Mouse (Mus musculus) myocyte (in vitro differentiated cells): ENCODE measurements around the gene Crygd. TPM values are rescaled to one million over a fixed set of nuclear protein-coding genes. Genes with fewer than 3 reads are reported as not detected.

Source experiments
- H3K27me3 ChIP-seq: one replicate; pipeline ENCODE4 v1.6.1; 2011; ENCODE audit not compliant: control insufficient read depth, insufficient read depth, insufficient read length
- H3K36me3 ChIP-seq: one replicate; pipeline ENCODE4 v1.6.1; 2011; ENCODE audit not compliant: control insufficient read depth, insufficient read depth
- H3K4me2 ChIP-seq: one replicate; pipeline ENCODE4 v1.6.1; 2011; ENCODE audit warnings: low read depth, control low read depth
- H3K4me3 ChIP-seq: one replicate; pipeline ENCODE4 v1.5.1; 2011; ENCODE audit warnings: mild to moderate bottlenecking, control low read depth, moderate library complexity
- H3K79me2 ChIP-seq: one replicate; pipeline ENCODE4 v1.6.1; 2011; ENCODE audit not compliant: control insufficient read depth, insufficient read depth
- H3ac ChIP-seq: one replicate; pipeline ENCODE4 v1.6.1; 2011; ENCODE audit not compliant: control insufficient read depth, insufficient read length
- CEBPB ChIP-seq: IDR thresholded peaks from 2 replicates; pipeline ENCODE4 v1.6.1; 2011; ENCODE audit warnings: mild to moderate bottlenecking, moderate library complexity; ENCODE audit not compliant: poor library complexity, insufficient read depth, severe bottlenecking
- E2F4 ChIP-seq: IDR thresholded peaks from one replicate; pipeline ENCODE4 v1.6.1; 2011; ENCODE audit warnings: mild to moderate bottlenecking, control low read depth, moderate library complexity; ENCODE audit not compliant: insufficient read depth
- MAX ChIP-seq: IDR thresholded peaks from one replicate; pipeline ENCODE4 v1.6.1; 2011; ENCODE audit warnings: low read depth, mild to moderate bottlenecking, control low read depth
- MYOD1 ChIP-seq, 3 experiments: IDR thresholded peaks; one replicate each; pipeline ENCODE4 v1.6.1; 2011; ENCODE audit warnings: control low read depth in 2 of 3, low read depth in 2 of 3, mild to moderate bottlenecking in 2 of 3, moderate library complexity in 1 of 3; ENCODE audit not compliant: insufficient read length in 2 of 3, control insufficient read depth in 1 of 3
- MYOG ChIP-seq, 3 experiments: IDR thresholded peaks; one replicate each; pipeline ENCODE4 v1.6.1; 2011; ENCODE audit warnings: control low read depth in 2 of 3, low read depth in 2 of 3, mild to moderate bottlenecking in 2 of 3; ENCODE audit not compliant: insufficient read length in 2 of 3, control insufficient read depth in 1 of 3, insufficient read depth in 1 of 3
- POLR2A ChIP-seq: IDR thresholded peaks from one replicate; pipeline ENCODE4 v1.6.1; 2011; ENCODE audit warnings: low read depth, mild to moderate bottlenecking, control low read depth, moderate library complexity; ENCODE audit not compliant: insufficient read length
- POLR2AphosphoS2 ChIP-seq: IDR thresholded peaks from one replicate; pipeline ENCODE4 v1.6.1; 2011; ENCODE audit warnings: low read depth, control low read depth; ENCODE audit not compliant: insufficient read length
- REST ChIP-seq: IDR thresholded peaks from one replicate; pipeline ENCODE4 v1.6.1; 2011; ENCODE audit warnings: mild to moderate bottlenecking, control low read depth, moderate library complexity; ENCODE audit not compliant: insufficient read depth, insufficient read length
- SRF ChIP-seq: IDR thresholded peaks from one replicate; pipeline ENCODE4 v1.6.1; 2011; ENCODE audit warnings: low read depth; ENCODE audit not compliant: control insufficient read depth, insufficient read length
- TCF12 ChIP-seq: IDR thresholded peaks from one replicate; pipeline ENCODE4 v1.6.1; 2011; ENCODE audit warnings: mild to moderate bottlenecking, control low read depth; ENCODE audit not compliant: poor library complexity, insufficient read depth, severe bottlenecking
- TCF3 ChIP-seq: IDR thresholded peaks from one replicate; pipeline ENCODE4 v1.6.1; 2011; ENCODE audit warnings: low read depth, control low read depth; ENCODE audit not compliant: insufficient read length
- USF1 ChIP-seq: IDR thresholded peaks from one replicate; pipeline ENCODE4 v1.6.1; 2011; ENCODE audit warnings: low read depth, mild to moderate bottlenecking, control low read depth, moderate library complexity
- polyA plus RNA-seq: library from polyadenylated mRNA; unstranded; fragments of >200 nt; fragmentation: generic; extraction: Trizol; gene quantifications from one replicate; pipeline ENCODE4 v1.2.1, GENCODE M21; 2012; ENCODE audit warnings: missing spikeins

The Crygd gene
- not detected for polyA plus RNA-seq

DNA sequence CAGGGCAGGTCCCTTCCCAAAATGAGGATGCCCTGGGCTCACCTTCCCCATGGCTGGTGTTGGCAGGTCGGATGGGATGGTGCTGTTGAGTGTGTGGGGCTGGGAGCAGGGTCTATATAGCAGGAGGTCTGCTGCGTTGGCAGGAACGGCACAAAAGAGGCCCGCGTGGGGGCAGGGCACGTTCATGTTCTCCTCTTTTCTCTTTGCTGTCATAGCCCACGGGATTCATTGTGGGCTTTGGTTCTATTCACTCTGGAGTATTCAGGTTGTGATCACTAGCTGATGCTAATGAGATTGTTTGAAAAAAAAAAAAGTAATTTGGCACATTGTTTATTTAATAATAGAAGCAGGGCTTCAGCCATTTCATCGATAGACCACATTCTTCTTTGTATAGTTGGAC is at the start of gene Crygd:
TSS of gene Crygd (minus strand) at position 101 of the 400 bp plus-strand sequence.
- Histone ChIP-seq H3K4me2 (no peak within 1 kb of the TSS), H3K36me3 (no peaks in the 10 kb centered on the region), H3K4me3 (no peak within 1 kb of the TSS), H3K79me2 (no peaks in the 10 kb centered on the region), H3ac (no peak within 1 kb of the TSS), H3K27me3 (no peaks in the 10 kb centered on the region)
- TF ChIP-seq POLR2AphosphoS2 = no peak
- TF ChIP-seq SRF = no peak
- TF ChIP-seq USF1 = no peak
- TF ChIP-seq MAX = no peak
- no peak for TF ChIP-seq TCF3
- TF ChIP-seq CEBPB = no peak
- TF ChIP-seq MYOG (IDR thresholded peaks at IDR 0.05; ENCODE audit: control insufficient read depth in 1 of 3, insufficient read depth in 1 of 3, insufficient read length in 2 of 3, low read depth in 2 of 3) = no peak
- no peak for TF ChIP-seq REST
- TF ChIP-seq E2F4 = no peak
- no peak for TF ChIP-seq TCF12
- no peak for TF ChIP-seq POLR2A
- no peak for TF ChIP-seq MYOD1 (IDR thresholded peaks at IDR 0.05; ENCODE audit: control insufficient read depth in 1 of 3, insufficient read length in 2 of 3, low read depth in 2 of 3)

DNA sequence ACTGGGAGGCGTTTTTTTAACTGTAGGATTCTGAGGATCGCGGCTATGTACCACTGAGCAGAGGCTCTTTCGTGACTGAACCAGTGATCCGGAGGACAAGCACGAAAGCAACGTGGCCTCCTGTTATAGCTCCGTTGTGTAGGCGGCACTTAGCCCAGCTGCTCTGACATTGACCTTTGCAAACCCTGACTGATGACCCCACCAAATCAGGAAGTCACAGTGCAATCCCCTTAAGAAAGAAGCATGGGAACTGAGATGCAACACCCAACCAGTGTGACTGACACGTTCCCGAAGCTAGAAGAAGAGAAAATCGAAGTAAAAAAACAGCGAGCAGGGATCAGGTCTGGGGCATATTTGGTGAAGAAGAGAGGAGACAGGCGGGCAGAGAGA is 49.5 kb upstream of the Crygd start:
- peak overlapping the region; percentile 96 for H3K4me2 ChIP-seq
- no peaks in the 10 kb centered on the region for H3K36me3 ChIP-seq
- peak overlapping the region; percentile 12 for H3K4me3 ChIP-seq
- no peaks in the 10 kb centered on the region for H3K79me2 ChIP-seq
- H3K27me3 ChIP-seq = no peaks in the 10 kb centered on the region
- no peak overlapping the region for H3ac ChIP-seq
- no peak for TF ChIP-seq USF1
- TF ChIP-seq MYOD1 (IDR thresholded peaks at IDR 0.05; ENCODE audit: control insufficient read depth in 1 of 3, insufficient read length in 2 of 3, low read depth in 2 of 3) = peak in 1 of 3 experiments; percentile 44
- no peak for TF ChIP-seq TCF3
- no peak for TF ChIP-seq SRF

DNA sequence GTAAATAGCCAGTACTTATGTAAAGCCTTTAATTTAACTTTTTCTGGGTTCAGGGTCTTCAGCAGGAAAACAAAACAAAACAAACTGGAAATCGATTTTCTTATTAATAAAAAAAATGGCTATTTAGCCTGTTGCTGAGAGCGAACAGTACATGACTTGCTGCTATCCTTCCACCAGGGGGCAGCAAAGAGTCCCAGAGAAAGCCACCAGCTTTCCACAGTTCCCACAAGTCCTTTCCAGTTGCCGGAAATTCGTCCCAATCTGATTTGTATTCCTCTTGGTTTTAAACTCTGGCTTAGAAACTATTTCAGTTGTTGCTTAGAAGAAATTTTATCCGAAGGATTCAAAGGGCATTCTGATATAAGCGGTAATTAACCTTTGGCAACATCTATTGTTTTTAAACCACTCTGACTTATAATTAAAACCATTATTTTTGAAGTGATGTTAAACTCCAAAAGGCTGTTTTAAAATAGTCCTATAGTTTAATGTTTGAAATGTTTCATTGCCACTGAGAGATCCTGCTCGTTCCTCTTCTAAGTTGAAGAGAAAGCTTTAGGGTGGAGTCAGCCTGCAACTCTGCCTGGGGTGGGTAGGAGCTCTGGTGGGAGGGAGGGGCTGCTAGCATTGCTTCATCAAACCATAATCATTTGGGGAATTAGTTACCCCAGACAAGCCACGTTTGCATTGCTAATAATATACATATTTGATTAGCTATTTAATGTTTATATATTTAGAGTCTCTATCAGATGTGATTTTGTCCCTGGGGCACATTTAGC is 49.0 kb upstream of the Crygd start:
- no peak overlapping the region for H3ac ChIP-seq
- peak overlapping the region; percentile 96 for H3K4me2 ChIP-seq
- peak overlapping the region; percentile 12 for H3K4me3 ChIP-seq
- H3K27me3 ChIP-seq = no peaks in the 10 kb centered on the region
- H3K79me2 ChIP-seq = no peaks in the 10 kb centered on the region
- TF ChIP-seq SRF (no peak), CEBPB (0 out of 2 replicates have a peak, but pooled peaks have one; percentile 19)
- no peaks in the 10 kb centered on the region for H3K36me3 ChIP-seq

DNA sequence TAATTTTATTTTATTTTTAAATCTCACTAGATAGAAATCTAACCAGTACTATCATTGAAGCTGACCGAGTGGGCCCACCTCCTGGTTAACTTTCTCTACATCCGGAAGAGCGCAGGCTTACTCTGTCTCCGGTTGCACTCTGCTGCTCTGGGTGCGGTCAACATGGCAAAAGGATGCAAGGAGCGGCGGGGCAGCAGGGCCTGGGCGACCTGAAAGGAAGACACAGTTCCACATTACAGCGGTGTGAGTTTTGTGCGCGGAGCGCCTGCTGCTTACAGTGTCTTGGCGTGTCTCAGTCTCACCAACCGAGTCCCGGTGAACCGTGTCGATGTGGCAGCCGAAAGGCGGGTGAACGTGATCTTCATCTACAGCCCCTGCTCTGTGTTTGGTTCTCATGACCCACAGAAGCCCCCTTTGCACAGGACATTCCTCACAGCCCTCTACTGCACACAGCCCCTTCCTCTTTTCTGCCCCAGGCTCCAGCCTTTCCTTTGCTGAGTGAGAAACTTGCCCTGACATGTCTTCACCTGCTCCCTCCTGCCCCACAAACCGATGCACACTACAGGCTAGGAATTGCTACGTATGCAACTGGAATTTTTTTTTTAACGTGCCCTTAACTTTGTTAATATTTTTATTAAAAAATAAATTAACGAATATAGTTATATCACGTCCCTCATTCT is 46.6 kb upstream of the Crygd start:
- no peak for TF ChIP-seq MYOG (IDR thresholded peaks at IDR 0.05; ENCODE audit: control insufficient read depth in 1 of 3, insufficient read depth in 1 of 3, insufficient read length in 2 of 3, low read depth in 2 of 3)
- no peak for TF ChIP-seq POLR2A
- TF ChIP-seq REST = no peak
- no peak for TF ChIP-seq CEBPB
- TF ChIP-seq USF1 = no peak
- no peak for TF ChIP-seq POLR2AphosphoS2
- no peak for TF ChIP-seq SRF
- no peak for TF ChIP-seq TCF12
- no peak for TF ChIP-seq MYOD1 (IDR thresholded peaks at IDR 0.05; ENCODE audit: control insufficient read depth in 1 of 3, insufficient read length in 2 of 3, low read depth in 2 of 3)
- TF ChIP-seq E2F4 = no peak
- no peak for TF ChIP-seq TCF3
- TF ChIP-seq MAX = no peak
- H3ac ChIP-seq = no peak overlapping the region
- H3K79me2 ChIP-seq = no peaks in the 10 kb centered on the region
- no peaks in the 10 kb centered on the region for H3K27me3 ChIP-seq
- H3K36me3 ChIP-seq = no peaks in the 10 kb centered on the region
- H3K4me3 ChIP-seq = no peak overlapping the region
- H3K4me2 ChIP-seq = no peak overlapping the region

DNA sequence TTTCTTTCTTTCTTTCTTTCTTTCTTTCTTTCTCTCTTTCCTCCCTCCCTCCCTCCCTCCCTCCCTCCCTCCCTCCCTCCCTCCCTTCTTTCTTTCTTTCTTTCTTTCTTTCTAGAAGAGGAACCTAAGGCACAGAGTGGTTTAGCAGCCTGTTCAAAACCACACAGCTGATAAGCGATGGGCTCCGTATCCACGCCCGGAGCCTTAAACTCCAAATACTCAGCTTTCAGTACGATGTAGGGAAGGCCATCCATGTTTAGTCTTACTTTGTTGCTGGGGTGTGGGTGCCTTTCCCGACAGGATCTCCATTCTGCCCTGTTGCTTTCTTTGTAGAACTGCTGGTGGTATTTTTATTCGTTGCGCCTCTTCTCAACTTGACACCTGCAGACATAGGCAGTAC is 45.9 kb upstream of the Crygd start:
- H3K4me3 ChIP-seq = no peak overlapping the region
- H3K79me2 ChIP-seq = no peaks in the 10 kb centered on the region

More for the DNA sequence above, 45.9 kb upstream of the Crygd start:
- Histone ChIP-seq H3K36me3 (no peaks in the 10 kb centered on the region), H3K27me3 (no peaks in the 10 kb centered on the region), H3K4me2 (no peak overlapping the region), H3ac (no peak overlapping the region)
- TF ChIP-seq MYOD1 (IDR thresholded peaks at IDR 0.05; ENCODE audit: control insufficient read depth in 1 of 3, insufficient read length in 2 of 3, low read depth in 2 of 3) = no peak
- no peak for TF ChIP-seq POLR2A
- no peak for TF ChIP-seq USF1
- TF ChIP-seq E2F4 = no peak
- no peak for TF ChIP-seq CEBPB
- TF ChIP-seq SRF = no peak
- TF ChIP-seq TCF12 = no peak
- no peak for TF ChIP-seq POLR2AphosphoS2
- no peak for TF ChIP-seq REST
- TF ChIP-seq TCF3 = no peak
- no peak for TF ChIP-seq MYOG (IDR thresholded peaks at IDR 0.05; ENCODE audit: control insufficient read depth in 1 of 3, insufficient read depth in 1 of 3, insufficient read length in 2 of 3, low read depth in 2 of 3)
- TF ChIP-seq MAX = no peak
